Mouse (Mus musculus): ENCODE data around the gene Sgca. TPM values are rescaled to one million over a fixed set of nuclear protein-coding genes. Genes with fewer than 3 reads are reported as not detected.

Sgca gene
- polyA plus RNA-seq, 1 experiment from 2014 or later = 0.84 TPM

- ATAC-seq (replicated peaks; ENCODE audit: insufficient number of reproducible peaks, low FRiP score, low TSS enrichment, low read depth) (no peak), DNase-seq (ENCODE audit: low spot score) (no peak)
- Histone ChIP-seq H3K9me3 (replicated peaks; ENCODE audit: control insufficient read depth, low read length) (no peaks in the 10 kb centered on the region), H3K9ac (replicated peaks; ENCODE audit: low read length) (no peak overlapping the region), H3K36me3 (replicated peaks; ENCODE audit: control insufficient read depth, insufficient read depth, low read depth, low read length) (no peaks in the 10 kb centered on the region), H3K27ac (replicated peaks; ENCODE audit: low read depth, low read length) (no peak overlapping the region), H3K4me2 (ENCODE audit: low read depth, low read length) (no peak overlapping the region), H3K4me3 (ENCODE audit: low read depth, low read length) (no peak overlapping the region), H3K27me3 (ENCODE audit: control insufficient read depth, insufficient read depth, low read length) (no peaks in the 10 kb centered on the region), H3K4me1 (ENCODE audit: control insufficient read depth, insufficient read depth, low read length) (peaks cover 11% of the 10 kb centered on the region)
- 92% methylated on average over 4 of the region's 4 CpGs for WGBS
Measured at GRCm38 (mm10) chr11:94924977-94925376, 51.1 kb downstream of the Sgca start.

DNA sequence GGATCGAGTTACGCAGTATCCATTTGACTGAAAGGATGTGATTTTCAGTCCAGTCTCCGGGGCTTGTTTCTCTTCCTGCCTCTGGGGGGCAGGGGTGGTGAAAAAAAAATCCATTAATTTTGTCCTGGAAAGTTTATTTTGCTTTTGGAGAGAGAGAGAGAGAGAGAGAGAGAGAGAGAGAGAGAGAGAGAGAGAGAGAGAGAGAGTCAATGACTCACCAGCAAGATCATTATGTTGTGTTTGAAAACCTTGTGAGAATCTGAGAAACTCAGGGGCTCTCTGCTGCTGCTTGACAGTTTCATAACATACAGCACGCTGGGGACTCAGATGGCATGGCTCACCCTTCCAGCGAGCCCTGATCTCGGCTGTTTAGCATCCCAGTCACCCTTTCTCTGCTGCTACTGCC is 55.1 kb downstream of the Sgca start:
- no peak overlapping the region for H3K4me3 ChIP-seq (ENCODE audit: low read depth, low read length)
- DNase-seq (ENCODE audit: low spot score) (peak; percentile 51), ATAC-seq (replicated peaks; ENCODE audit: insufficient number of reproducible peaks, low FRiP score, low TSS enrichment, low read depth) (no peak)
- H3K27me3 ChIP-seq (ENCODE audit: control insufficient read depth, insufficient read depth, low read length) = no peaks in the 10 kb centered on the region
- H3K9ac ChIP-seq (replicated peaks; ENCODE audit: low read length) = no peak overlapping the region
- WGBS = 39% methylated on average over 6 of the region's 6 CpGs
- H3K27ac ChIP-seq (replicated peaks; ENCODE audit: low read depth, low read length) = no peak overlapping the region
- no peaks in the 10 kb centered on the region for H3K4me1 ChIP-seq (ENCODE audit: control insufficient read depth, insufficient read depth, low read length)
- H3K9me3 ChIP-seq (replicated peaks; ENCODE audit: control insufficient read depth, low read length) = no peaks in the 10 kb centered on the region
- H3K36me3 ChIP-seq (replicated peaks; ENCODE audit: control insufficient read depth, insufficient read depth, low read depth, low read length) = no peaks in the 10 kb centered on the region
- H3K4me2 ChIP-seq (ENCODE audit: low read depth, low read length) = no peak overlapping the region

DNA sequence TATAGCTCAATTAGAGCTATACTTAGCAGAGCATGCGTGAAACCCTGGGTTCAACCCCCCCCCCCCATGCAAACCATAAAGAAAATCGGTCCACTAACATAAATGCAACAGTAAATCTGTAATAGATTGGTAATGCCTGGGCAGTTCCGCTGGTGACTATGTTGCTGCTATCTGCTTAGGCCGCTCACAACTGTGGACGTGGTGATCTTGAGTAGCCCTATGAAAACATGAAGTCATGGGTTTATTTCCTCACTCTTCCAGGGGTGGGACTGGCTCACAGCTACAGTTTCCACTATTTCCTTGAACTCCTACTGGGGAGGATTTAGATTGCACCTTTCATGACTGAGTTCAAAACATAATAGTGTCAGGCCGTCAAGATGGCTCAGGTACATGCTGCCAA is 58.4 kb downstream of the Sgca start:
- H3K4me3 ChIP-seq (ENCODE audit: low read depth, low read length) = no peak overlapping the region
- no peaks in the 10 kb centered on the region for H3K9me3 ChIP-seq (replicated peaks; ENCODE audit: control insufficient read depth, low read length)
- no peak overlapping the region for H3K9ac ChIP-seq (replicated peaks; ENCODE audit: low read length)
- no peak for DNase-seq (ENCODE audit: low spot score)
- H3K4me1 ChIP-seq (ENCODE audit: control insufficient read depth, insufficient read depth, low read length) = no peaks in the 10 kb centered on the region
- no peak overlapping the region for H3K4me2 ChIP-seq (ENCODE audit: low read depth, low read length)
- no peaks in the 10 kb centered on the region for H3K27me3 ChIP-seq (ENCODE audit: control insufficient read depth, insufficient read depth, low read length)
- 80% methylated on average over 6 of the region's 6 CpGs for WGBS
- H3K27ac ChIP-seq (replicated peaks; ENCODE audit: low read depth, low read length) = no peak overlapping the region
- ATAC-seq (replicated peaks; ENCODE audit: insufficient number of reproducible peaks, low FRiP score, low TSS enrichment, low read depth) = no peak
- no peaks in the 10 kb centered on the region for H3K36me3 ChIP-seq (replicated peaks; ENCODE audit: control insufficient read depth, insufficient read depth, low read depth, low read length)

DNA sequence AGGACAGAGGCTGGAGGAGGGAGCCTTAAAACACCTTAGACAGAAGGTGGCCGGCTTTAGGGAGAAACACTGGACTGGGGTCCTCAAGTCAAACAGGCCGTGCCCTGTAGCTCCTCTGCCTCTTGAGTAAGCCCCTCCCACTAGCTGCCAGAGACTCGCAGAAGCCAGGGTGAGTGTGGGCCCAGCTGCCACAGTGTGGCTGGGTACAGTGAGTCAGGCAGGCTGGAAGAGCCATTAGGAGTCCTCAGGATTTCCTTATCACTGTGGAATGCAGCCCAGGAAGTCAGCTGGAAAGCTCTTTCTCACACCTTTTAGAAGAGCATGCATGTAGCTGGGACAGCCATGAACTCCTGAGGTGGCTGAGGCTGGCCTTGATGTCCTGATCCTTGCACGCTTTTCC is 59.6 kb downstream of the Sgca start:
- Histone ChIP-seq H3K4me2 (ENCODE audit: low read depth, low read length) (no peak overlapping the region), H3K27ac (replicated peaks; ENCODE audit: low read depth, low read length) (no peak overlapping the region), H3K9me3 (replicated peaks; ENCODE audit: control insufficient read depth, low read length) (no peaks in the 10 kb centered on the region), H3K9ac (replicated peaks; ENCODE audit: low read length) (no peak overlapping the region), H3K36me3 (replicated peaks; ENCODE audit: control insufficient read depth, insufficient read depth, low read depth, low read length) (no peaks in the 10 kb centered on the region), H3K4me1 (ENCODE audit: control insufficient read depth, insufficient read depth, low read length) (no peaks in the 10 kb centered on the region), H3K27me3 (ENCODE audit: control insufficient read depth, insufficient read depth, low read length) (no peaks in the 10 kb centered on the region), H3K4me3 (ENCODE audit: low read depth, low read length) (no peak overlapping the region)
- DNase-seq (ENCODE audit: low spot score) = no peak
- no peak for ATAC-seq (replicated peaks; ENCODE audit: insufficient number of reproducible peaks, low FRiP score, low TSS enrichment, low read depth)
- 31% methylated on average over 4 of the region's 4 CpGs for WGBS

- H3K4me2 ChIP-seq (ENCODE audit: low read depth, low read length) = no peak overlapping the region
- no peaks in the 10 kb centered on the region for H3K27me3 ChIP-seq (ENCODE audit: control insufficient read depth, insufficient read depth, low read length)
- DNase-seq (ENCODE audit: low spot score) (no peak), ATAC-seq (replicated peaks; ENCODE audit: insufficient number of reproducible peaks, low FRiP score, low TSS enrichment, low read depth) (no peak)
- H3K9ac ChIP-seq (replicated peaks; ENCODE audit: low read length) = no peak overlapping the region
- H3K4me1 ChIP-seq (ENCODE audit: control insufficient read depth, insufficient read depth, low read length) = no peaks in the 10 kb centered on the region
- H3K4me3 ChIP-seq (ENCODE audit: low read depth, low read length) = no peak overlapping the region
- H3K36me3 ChIP-seq (replicated peaks; ENCODE audit: control insufficient read depth, insufficient read depth, low read depth, low read length) = no peaks in the 10 kb centered on the region
- 42% methylated on average over 12 of the region's 16 CpGs for WGBS
- no peak overlapping the region for H3K27ac ChIP-seq (replicated peaks; ENCODE audit: low read depth, low read length)
- H3K9me3 ChIP-seq (replicated peaks; ENCODE audit: control insufficient read depth, low read length) = no peaks in the 10 kb centered on the region
Measured at GRCm38 (mm10) chr11:94915675-94916403, 60.3 kb downstream of the Sgca start.

- ATAC-seq (replicated peaks; ENCODE audit: insufficient number of reproducible peaks, low FRiP score, low TSS enrichment, low read depth) (no peak), DNase-seq (ENCODE audit: low spot score) (no peak)
- WGBS = 67% methylated on average over 6 of the region's 6 CpGs
- Histone ChIP-seq H3K9ac (replicated peaks; ENCODE audit: low read length) (no peak overlapping the region), H3K4me2 (ENCODE audit: low read depth, low read length) (no peak overlapping the region), H3K4me1 (ENCODE audit: control insufficient read depth, insufficient read depth, low read length) (no peaks in the 10 kb centered on the region), H3K9me3 (replicated peaks; ENCODE audit: control insufficient read depth, low read length) (no peaks in the 10 kb centered on the region), H3K36me3 (replicated peaks; ENCODE audit: control insufficient read depth, insufficient read depth, low read depth, low read length) (no peaks in the 10 kb centered on the region), H3K27me3 (ENCODE audit: control insufficient read depth, insufficient read depth, low read length) (no peaks in the 10 kb centered on the region), H3K4me3 (ENCODE audit: low read depth, low read length) (no peak overlapping the region), H3K27ac (replicated peaks; ENCODE audit: low read depth, low read length) (no peak overlapping the region)
Measured at GRCm38 (mm10) chr11:94913302-94914090, 62.6 kb downstream of the Sgca start.

Other genes starting within 250 kb of the Sgca start
- 0.29 and 0.36 TPM in 2 replicates for gene Cdc34b, start 234.5 kb downstream of the Sgca start, polyA plus RNA-seq (2014; fragmentation: Nextera tagmentation; extraction: Ambion mirVana)
- not detected in 2 replicates for gene Tmem92, start 193.6 kb downstream of the Sgca start, polyA plus RNA-seq (2014; fragmentation: Nextera tagmentation; extraction: Ambion mirVana)
- gene Col1a1, start 40.1 kb downstream of the Sgca start, polyA plus RNA-seq (2014; fragmentation: Nextera tagmentation; extraction: Ambion mirVana) = 93.8 and 109 TPM in 2 replicates
- gene Hils1, start 8.7 kb downstream of the Sgca start, polyA plus RNA-seq (2014; fragmentation: Nextera tagmentation; extraction: Ambion mirVana) = not detected in 2 replicates
- 9.9 and 10.5 TPM in 2 replicates for gene Ppp1r9b, start 14.7 kb upstream of the Sgca start, polyA plus RNA-seq (2014; fragmentation: Nextera tagmentation; extraction: Ambion mirVana)
- gene Samd14, start 33.6 kb upstream of the Sgca start, polyA plus RNA-seq (2014; fragmentation: Nextera tagmentation; extraction: Ambion mirVana) = 31.1 and 33.9 TPM in 2 replicates
- gene Pdk2, start 65.0 kb upstream of the Sgca start, polyA plus RNA-seq (2014; fragmentation: Nextera tagmentation; extraction: Ambion mirVana) = 15.5 and 17.0 TPM in 2 replicates
- 5.1 and 6.6 TPM in 2 replicates for gene Itga3, start 100.5 kb upstream of the Sgca start, polyA plus RNA-seq (2014; fragmentation: Nextera tagmentation; extraction: Ambion mirVana)
- 15.9 and 21.7 TPM in 2 replicates for gene Dlx3, start 143.8 kb upstream of the Sgca start, polyA plus RNA-seq (2014; fragmentation: Nextera tagmentation; extraction: Ambion mirVana)
- 3.0 and 3.6 TPM in 2 replicates for gene Dlx4, start 169.9 kb upstream of the Sgca start, polyA plus RNA-seq (2014; fragmentation: Nextera tagmentation; extraction: Ambion mirVana)